Mouse (Mus musculus): Measurements from ENCODE around the gene Slit3. TPM values are rescaled to one million over a fixed set of nuclear protein-coding genes. Genes with fewer than 3 reads are reported as not detected.

The Slit3 gene
- polyA plus RNA-seq, 1 experiment from 2014 or later: 4.8 TPM

- no peaks in the 10 kb centered on the region for H3K4me1 ChIP-seq (replicated peaks; ENCODE audit: control insufficient read depth, insufficient read depth, low read length)
- H3K27me3 ChIP-seq (replicated peaks; ENCODE audit: control insufficient read depth, insufficient read depth, low read length): no peaks in the 10 kb centered on the region
- H3K9ac ChIP-seq (ENCODE audit: low read depth, low read length): no peak overlapping the region
- H3K4me2 ChIP-seq (replicated peaks; ENCODE audit: low read depth): no peak overlapping the region
- H3K9me3 ChIP-seq (ENCODE audit: control insufficient read depth): no peaks in the 10 kb centered on the region
- H3K27ac ChIP-seq (ENCODE audit: low read depth, low read length): no peak overlapping the region
- TF ChIP-seq CTCF (IDR thresholded peaks at IDR 0.05; ENCODE audit: low read depth): no peak
- no peak overlapping the region for H3K4me3 ChIP-seq (ENCODE audit: low read depth, low read length)
- no peak for ATAC-seq
- H3K36me3 ChIP-seq (ENCODE audit: control insufficient read depth, insufficient read depth): no peaks in the 10 kb centered on the region
- 75% methylated on average over 6 of the region's 6 CpGs for WGBS
These were observed 285.5 kb downstream of the Slit3 start for GRCm38 (mm10) chr11:35406522-35406921.

- H3K9me3 ChIP-seq (ENCODE audit: control insufficient read depth): no peaks in the 10 kb centered on the region
- H3K27me3 ChIP-seq (replicated peaks; ENCODE audit: control insufficient read depth, insufficient read depth, low read length): no peaks in the 10 kb centered on the region
- no peak overlapping the region for H3K27ac ChIP-seq (ENCODE audit: low read depth, low read length)
- ATAC-seq: no peak
- TF ChIP-seq CTCF (IDR thresholded peaks at IDR 0.05; ENCODE audit: low read depth): peak; percentile 79
- no peaks in the 10 kb centered on the region for H3K4me1 ChIP-seq (replicated peaks; ENCODE audit: control insufficient read depth, insufficient read depth, low read length)
- WGBS: 40% methylated on average over 12 of the region's 12 CpGs
- no peak overlapping the region for H3K9ac ChIP-seq (ENCODE audit: low read depth, low read length)
- no peaks in the 10 kb centered on the region for H3K36me3 ChIP-seq (ENCODE audit: control insufficient read depth, insufficient read depth)
- H3K4me3 ChIP-seq (ENCODE audit: low read depth, low read length): no peak overlapping the region
- H3K4me2 ChIP-seq (replicated peaks; ENCODE audit: low read depth): no peak overlapping the region
These were observed 286.5 kb downstream of the Slit3 start for GRCm38 (mm10) chr11:35407341-35408154.

- Histone ChIP-seq H3K27ac (ENCODE audit: low read depth, low read length) (no peak overlapping the region), H3K9ac (ENCODE audit: low read depth, low read length) (no peak overlapping the region), H3K4me3 (ENCODE audit: low read depth, low read length) (no peak overlapping the region), H3K9me3 (ENCODE audit: control insufficient read depth) (no peaks in the 10 kb centered on the region), H3K4me1 (replicated peaks; ENCODE audit: control insufficient read depth, insufficient read depth, low read length) (no peaks in the 10 kb centered on the region), H3K27me3 (replicated peaks; ENCODE audit: control insufficient read depth, insufficient read depth, low read length) (no peaks in the 10 kb centered on the region), H3K4me2 (replicated peaks; ENCODE audit: low read depth) (no peak overlapping the region), H3K36me3 (ENCODE audit: control insufficient read depth, insufficient read depth) (no peaks in the 10 kb centered on the region)
- no peak for ATAC-seq
- 74% methylated on average over 3 of the region's 3 CpGs for WGBS
- no peak for TF ChIP-seq CTCF (IDR thresholded peaks at IDR 0.05; ENCODE audit: low read depth)
These were observed 289.4 kb downstream of the Slit3 start for GRCm38 (mm10) chr11:35410431-35410830.

- WGBS: 63% methylated on average over 9 of the region's 9 CpGs
- Histone ChIP-seq H3K4me3 (ENCODE audit: low read depth, low read length) (no peak overlapping the region), H3K27me3 (replicated peaks; ENCODE audit: control insufficient read depth, insufficient read depth, low read length) (no peaks in the 10 kb centered on the region), H3K4me1 (replicated peaks; ENCODE audit: control insufficient read depth, insufficient read depth, low read length) (no peaks in the 10 kb centered on the region), H3K9me3 (ENCODE audit: control insufficient read depth) (no peaks in the 10 kb centered on the region), H3K4me2 (replicated peaks; ENCODE audit: low read depth) (no peak overlapping the region), H3K9ac (ENCODE audit: low read depth, low read length) (no peak overlapping the region), H3K27ac (ENCODE audit: low read depth, low read length) (no peak overlapping the region), H3K36me3 (ENCODE audit: control insufficient read depth, insufficient read depth) (no peaks in the 10 kb centered on the region)
- no peak for ATAC-seq
- no peak for TF ChIP-seq CTCF (IDR thresholded peaks at IDR 0.05; ENCODE audit: low read depth)
These were observed 294.9 kb downstream of the Slit3 start for GRCm38 (mm10) chr11:35415768-35416401.

- TF ChIP-seq CTCF (IDR thresholded peaks at IDR 0.05; ENCODE audit: low read depth): no peak
- ATAC-seq: no peak
- Histone ChIP-seq H3K4me1 (replicated peaks; ENCODE audit: control insufficient read depth, insufficient read depth, low read length) (no peaks in the 10 kb centered on the region), H3K4me3 (ENCODE audit: low read depth, low read length) (no peak overlapping the region), H3K4me2 (replicated peaks; ENCODE audit: low read depth) (no peak overlapping the region), H3K9me3 (ENCODE audit: control insufficient read depth) (no peaks in the 10 kb centered on the region), H3K36me3 (ENCODE audit: control insufficient read depth, insufficient read depth) (no peaks in the 10 kb centered on the region), H3K9ac (ENCODE audit: low read depth, low read length) (no peak overlapping the region), H3K27ac (ENCODE audit: low read depth, low read length) (no peak overlapping the region), H3K27me3 (replicated peaks; ENCODE audit: control insufficient read depth, insufficient read depth, low read length) (no peaks in the 10 kb centered on the region)
- WGBS: 75% methylated on average over 14 of the region's 14 CpGs
These were observed 295.5 kb downstream of the Slit3 start for GRCm38 (mm10) chr11:35416402-35417093.

GRCm38 (mm10) chr11:35417911-35418552 is 297.0 kb downstream of the Slit3 start:
- Histone ChIP-seq H3K36me3 (ENCODE audit: control insufficient read depth, insufficient read depth) (no peaks in the 10 kb centered on the region), H3K4me1 (replicated peaks; ENCODE audit: control insufficient read depth, insufficient read depth, low read length) (no peaks in the 10 kb centered on the region), H3K27ac (ENCODE audit: low read depth, low read length) (no peak overlapping the region), H3K9me3 (ENCODE audit: control insufficient read depth) (no peaks in the 10 kb centered on the region), H3K4me2 (replicated peaks; ENCODE audit: low read depth) (no peak overlapping the region), H3K27me3 (replicated peaks; ENCODE audit: control insufficient read depth, insufficient read depth, low read length) (no peaks in the 10 kb centered on the region), H3K9ac (ENCODE audit: low read depth, low read length) (no peak overlapping the region), H3K4me3 (ENCODE audit: low read depth, low read length) (no peak overlapping the region)
- WGBS: 59% methylated on average over 13 of the region's 13 CpGs
- no peak for TF ChIP-seq CTCF (IDR thresholded peaks at IDR 0.05; ENCODE audit: low read depth)
- no peak for ATAC-seq

Measured in intestine, postnatal 0 days (tissue).